Mouse (Mus musculus): ENCODE results near the gene Scin.
A peak's percentile ranks its signal among the peaks of the same experiment; 100 is the strongest.

DNA sequence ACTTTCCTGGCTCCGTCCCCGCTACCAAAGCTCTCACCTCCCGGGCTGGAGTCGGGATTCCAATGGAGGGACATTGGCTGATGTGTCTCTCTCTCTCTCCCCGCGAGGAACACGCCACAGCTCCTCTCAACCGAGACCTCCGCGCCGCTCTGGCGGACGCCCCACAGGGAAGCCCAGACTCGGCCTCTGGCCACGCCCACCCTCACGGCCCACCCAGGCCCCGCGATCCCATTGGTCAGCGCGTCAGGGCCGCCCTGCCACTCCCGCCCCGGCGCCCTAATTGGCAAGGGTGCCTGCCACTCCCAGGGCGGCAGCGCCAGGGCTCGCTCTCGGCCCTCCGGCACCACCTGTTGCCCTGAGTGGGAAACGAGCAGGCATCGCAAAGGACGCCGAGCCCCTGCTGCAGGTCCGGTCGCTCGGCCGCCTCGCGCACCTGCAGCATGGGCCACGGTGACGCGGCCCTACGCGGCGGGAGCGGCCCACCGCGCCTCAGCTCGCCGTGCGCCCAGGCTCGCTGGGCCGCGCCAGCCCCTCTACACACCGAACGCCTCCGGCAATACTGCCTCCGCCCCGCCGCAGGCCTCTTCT, 96.7 kb downstream of the Scin start:
- TF ChIP-seq CTCF (IDR thresholded peaks at IDR 0.05; ENCODE audit: extremely low read depth, insufficient read depth, insufficient read length, insufficient replicate concordance) (peak; percentile 48; the same call in 1 of the 2 replicates), POLR2A (IDR thresholded peaks at IDR 0.05; ENCODE audit: low read depth, low read length) (peak; percentile 89)
